Mouse (Mus musculus) limb, embryonic 13.5 days (tissue): ENCODE results near the gene Rsph10b. TPM values are rescaled to one million over a fixed set of nuclear protein-coding genes. Genes with fewer than 3 reads are reported as not detected.

Experiments
- ATAC-seq: fragments of 200-750 bp; cut with Nextera tagmentation; 2 replicates; pipeline ENCODE4 v1.8.0; 2017; ENCODE audit warnings: low read depth, moderate number of reproducible peaks, moderate TSS enrichment; ENCODE audit not compliant: low FRiP score
- H3K27ac ChIP-seq: fragments of 300-500 bp; sonication (generic); 2 replicates; pipeline ENCODE4 v1.5.1; 2015; ENCODE audit warnings: inconsistent platforms, mild to moderate bottlenecking, moderate library complexity
- H3K27me3 ChIP-seq: fragments of 300-500 bp; sonication (generic); 2 replicates; pipeline ENCODE4 v1.6.1; 2015; ENCODE audit warnings: mild to moderate bottlenecking, inconsistent platforms
- H3K36me3 ChIP-seq: fragments of 300-500 bp; sonication (generic); 2 replicates; pipeline ENCODE4 v1.6.1; 2015; ENCODE audit warnings: inconsistent platforms, mild to moderate bottlenecking, moderate library complexity
- H3K4me1 ChIP-seq: fragments of 300-500 bp; sonication (generic); 2 replicates; pipeline ENCODE4 v1.6.1; 2015; ENCODE audit warnings: inconsistent platforms
- H3K4me2 ChIP-seq: fragments of 300-500 bp; sonication (generic); replicated peaks from 2 replicates; pipeline ENCODE4 v1.6.1; 2015; ENCODE audit warnings: inconsistent platforms, mild to moderate bottlenecking, moderate library complexity
- H3K4me3 ChIP-seq: fragments of 300-500 bp; sonication (generic); 2 replicates; pipeline ENCODE4 v1.5.1; 2015; ENCODE audit warnings: moderate library complexity, mild to moderate bottlenecking, inconsistent platforms
- H3K9ac ChIP-seq: fragments of 300-500 bp; sonication (generic); 2 replicates; pipeline ENCODE4 v1.6.1; 2015; ENCODE audit warnings: mild to moderate bottlenecking, inconsistent platforms
- H3K9me3 ChIP-seq: fragments of 300-500 bp; sonication (generic); 2 replicates; pipeline ENCODE4 v1.6.1; 2016; ENCODE audit warnings: inconsistent platforms
- WGBS: fragments of 180-500 bp; shearing (Covaris S2); methylation state at CpG from one replicate; pipeline ENCODE4 v1.1.7; 2015; 5-methylcytosine and 5-hydroxymethylcytosine counted together
- polyA plus RNA-seq: library from polyadenylated mRNA; unstranded; fragments of >200 nt; fragmentation: Nextera tagmentation; extraction: Ambion mirVana; gene quantifications from 2 replicates; pipeline ENCODE4 v1.2.1, GENCODE M21; 2015

Gene Rsph10b
- polyA plus RNA-seq, 1 experiment from 2014 or later, result 1.0 TPM

- Histone ChIP-seq H3K4me1 (peaks cover 5% of the 10 kb centered on the region), H3K9ac (no peak overlapping the region)
- no peak for ATAC-seq
Measured at GRCm38 (mm10) chr5:143976726-143977431, 44.0 kb downstream of the Rsph10b start.

GRCm38 (mm10) chr5:143980858-143981257, 48.0 kb downstream of the Rsph10b start:
- Histone ChIP-seq H3K27ac (no peak overlapping the region), H3K9me3 (no peaks in the 10 kb centered on the region), H3K4me1 (peaks cover 5% of the 10 kb centered on the region), H3K4me3 (no peak overlapping the region), H3K4me2 (peak overlapping the region; percentile 41), H3K36me3 (peaks cover 23% of the 10 kb centered on the region), H3K27me3 (no peaks in the 10 kb centered on the region), H3K9ac (0 out of 2 replicates have a peak overlapping the region, but pooled peaks have one; percentile 14)
- 8% methylated on average over 9 of the region's 9 CpGs for WGBS
- 0 out of 2 replicates have a peak, but pooled peaks have one; percentile 11 for ATAC-seq

More at GRCm38 (mm10) chr5:143976726-143977431, 44.0 kb downstream of the Rsph10b start:
- Histone ChIP-seq H3K27ac (no peak overlapping the region), H3K4me2 (no peak overlapping the region), H3K4me3 (no peak overlapping the region), H3K27me3 (no peaks in the 10 kb centered on the region), H3K9me3 (no peaks in the 10 kb centered on the region), H3K36me3 (no peaks in the 10 kb centered on the region)
- 72% methylated on average over 16 of the region's 16 CpGs for WGBS

DNA sequence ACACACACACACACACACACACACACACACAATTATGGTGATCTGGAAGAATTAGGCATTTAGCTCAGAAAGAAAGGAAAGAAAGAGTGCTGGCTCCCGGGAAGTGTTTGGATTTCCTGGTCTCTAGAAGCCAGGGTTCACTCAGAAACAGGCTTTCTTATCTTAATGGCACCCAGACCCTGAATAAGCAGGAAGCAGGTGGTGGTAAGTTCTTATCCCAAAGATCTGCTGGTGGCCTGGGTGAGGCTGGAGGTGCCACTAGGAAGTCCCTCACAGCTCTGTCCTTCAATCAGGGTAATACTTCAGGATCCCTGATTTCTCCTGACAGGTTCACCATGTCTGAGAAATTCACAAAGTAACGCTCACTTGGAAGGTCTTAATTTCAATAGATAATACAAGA, 49.5 kb downstream of the Rsph10b start:
- no peak for ATAC-seq
- H3K4me2 ChIP-seq, result no peak overlapping the region

GRCm38 (mm10) chr5:143985381-143985780, 52.5 kb downstream of the Rsph10b start:
- peaks cover 5% of the 10 kb centered on the region for H3K4me1 ChIP-seq
- no peak overlapping the region for H3K4me3 ChIP-seq
- 90% methylated on average over 7 of the region's 7 CpGs for WGBS
- no peak for ATAC-seq
- no peak overlapping the region for H3K9ac ChIP-seq
- H3K9me3 ChIP-seq, result no peaks in the 10 kb centered on the region
- no peak overlapping the region for H3K27ac ChIP-seq
- no peak overlapping the region for H3K4me2 ChIP-seq
- no peaks in the 10 kb centered on the region for H3K27me3 ChIP-seq
- H3K36me3 ChIP-seq, result peaks cover 68% of the 10 kb centered on the region

More for the DNA sequence above, 49.5 kb downstream of the Rsph10b start:
- H3K27me3 ChIP-seq, result no peaks in the 10 kb centered on the region
- H3K4me1 ChIP-seq, result peaks cover 5% of the 10 kb centered on the region
- H3K9me3 ChIP-seq, result no peaks in the 10 kb centered on the region
- H3K4me3 ChIP-seq, result no peak overlapping the region
- H3K9ac ChIP-seq, result no peak overlapping the region
- H3K36me3 ChIP-seq, result peaks cover 38% of the 10 kb centered on the region
- 62% methylated on average over 2 of the region's 2 CpGs for WGBS
- no peak overlapping the region for H3K27ac ChIP-seq

GRCm38 (mm10) chr5:143987596-143987995, 54.8 kb downstream of the Rsph10b start:
- H3K4me1 ChIP-seq, result no peaks in the 10 kb centered on the region
- H3K4me3 ChIP-seq, result no peak overlapping the region
- no peaks in the 10 kb centered on the region for H3K9me3 ChIP-seq
- 93% methylated on average over 3 of the region's 3 CpGs for WGBS
- H3K27ac ChIP-seq, result no peak overlapping the region
- no peak overlapping the region for H3K9ac ChIP-seq
- no peak for ATAC-seq
- no peak overlapping the region for H3K4me2 ChIP-seq
- H3K27me3 ChIP-seq, result no peaks in the 10 kb centered on the region
- peaks cover 90% of the 10 kb centered on the region for H3K36me3 ChIP-seq

GRCm38 (mm10) chr5:143989046-143989445, 56.2 kb downstream of the Rsph10b start:
- peaks cover 100% of the 10 kb centered on the region for H3K36me3 ChIP-seq
- no peak for ATAC-seq
- no peaks in the 10 kb centered on the region for H3K9me3 ChIP-seq
- H3K27ac ChIP-seq, result no peak overlapping the region
- H3K9ac ChIP-seq, result no peak overlapping the region
- no peak overlapping the region for H3K4me2 ChIP-seq
- H3K4me1 ChIP-seq, result no peaks in the 10 kb centered on the region
- H3K4me3 ChIP-seq, result no peak overlapping the region
- H3K27me3 ChIP-seq, result no peaks in the 10 kb centered on the region
- 83% methylated on average over 4 of the region's 4 CpGs for WGBS

- H3K4me3 ChIP-seq, result no peak overlapping the region
- H3K27me3 ChIP-seq, result no peaks in the 10 kb centered on the region
- no peak for ATAC-seq
- no peak overlapping the region for H3K27ac ChIP-seq
- H3K4me1 ChIP-seq, result no peaks in the 10 kb centered on the region
- no peak overlapping the region for H3K9ac ChIP-seq
- H3K36me3 ChIP-seq, result peaks cover 100% of the 10 kb centered on the region
- 90% methylated on average over 11 of the region's 11 CpGs for WGBS
- H3K4me2 ChIP-seq, result no peak overlapping the region
- no peaks in the 10 kb centered on the region for H3K9me3 ChIP-seq
Measured at GRCm38 (mm10) chr5:143990086-143990485, 57.3 kb downstream of the Rsph10b start.

- H3K4me3 ChIP-seq, result no peak overlapping the region
Measured at GRCm38 (mm10) chr5:143992661-143993060, 59.8 kb downstream of the Rsph10b start.

DNA sequence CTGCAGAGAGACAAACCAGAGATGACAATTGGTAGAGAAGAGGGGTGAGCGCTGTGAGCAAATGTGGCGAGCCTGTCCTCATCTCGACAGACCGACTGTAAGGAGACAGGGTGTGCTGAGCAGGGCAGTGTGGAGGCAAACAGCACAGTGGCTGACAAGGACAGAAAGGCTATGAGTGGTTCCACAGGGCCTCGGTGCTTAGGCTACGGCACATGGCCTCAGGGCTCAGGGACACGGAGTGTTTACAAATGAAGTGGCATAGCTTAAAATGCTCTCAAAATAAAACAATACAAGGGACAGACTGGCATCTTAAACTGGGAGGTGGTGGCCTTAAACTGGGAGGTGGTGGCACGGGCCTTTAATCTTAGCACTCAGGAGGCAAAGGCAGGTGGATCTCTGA, 60.4 kb downstream of the Rsph10b start:
- H3K4me2 ChIP-seq, result no peak overlapping the region
- H3K36me3 ChIP-seq, result peaks cover 99% of the 10 kb centered on the region
- no peaks in the 10 kb centered on the region for H3K4me1 ChIP-seq
- H3K9ac ChIP-seq, result no peak overlapping the region
- no peaks in the 10 kb centered on the region for H3K9me3 ChIP-seq
- no peak overlapping the region for H3K4me3 ChIP-seq
- ATAC-seq, result no peak
- no peaks in the 10 kb centered on the region for H3K27me3 ChIP-seq
- WGBS, result 90% methylated on average over 8 of the region's 8 CpGs
- no peak overlapping the region for H3K27ac ChIP-seq

More at GRCm38 (mm10) chr5:143992661-143993060, 59.8 kb downstream of the Rsph10b start:
- Histone ChIP-seq H3K9me3 (no peaks in the 10 kb centered on the region), H3K4me1 (no peaks in the 10 kb centered on the region), H3K27me3 (no peaks in the 10 kb centered on the region), H3K9ac (no peak overlapping the region), H3K27ac (no peak overlapping the region), H3K4me2 (no peak overlapping the region), H3K36me3 (peaks cover 99% of the 10 kb centered on the region)
- 92% methylated on average over 10 of the region's 10 CpGs for WGBS
- ATAC-seq, result no peak

DNA sequence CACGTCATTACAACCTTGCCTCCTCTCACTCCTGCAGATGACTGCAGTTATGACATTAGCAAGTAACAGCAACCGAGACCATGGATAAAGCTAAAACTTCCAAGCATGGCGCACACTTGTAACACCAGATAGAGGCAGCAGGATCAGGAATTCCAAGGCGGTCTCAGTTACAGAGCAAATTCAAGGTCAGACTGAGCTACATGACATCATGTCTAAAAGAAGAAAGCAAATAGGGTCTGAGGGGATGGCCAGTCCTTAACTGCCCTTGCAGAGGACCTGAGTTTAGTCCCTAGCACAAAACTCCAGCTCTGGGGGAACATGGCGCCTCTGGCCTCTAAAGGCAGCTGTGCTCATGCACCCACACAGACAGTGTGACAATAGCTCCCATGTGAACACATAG, 61.0 kb downstream of the Rsph10b start:
- H3K27me3 ChIP-seq, result no peaks in the 10 kb centered on the region
- no peaks in the 10 kb centered on the region for H3K4me1 ChIP-seq
- no peak overlapping the region for H3K27ac ChIP-seq
- peaks cover 99% of the 10 kb centered on the region for H3K36me3 ChIP-seq
- H3K4me2 ChIP-seq, result no peak overlapping the region
- no peaks in the 10 kb centered on the region for H3K9me3 ChIP-seq
- 88% methylated on average over 5 of the region's 5 CpGs for WGBS
- H3K9ac ChIP-seq, result no peak overlapping the region
- no peak overlapping the region for H3K4me3 ChIP-seq
- ATAC-seq, result no peak

DNA sequence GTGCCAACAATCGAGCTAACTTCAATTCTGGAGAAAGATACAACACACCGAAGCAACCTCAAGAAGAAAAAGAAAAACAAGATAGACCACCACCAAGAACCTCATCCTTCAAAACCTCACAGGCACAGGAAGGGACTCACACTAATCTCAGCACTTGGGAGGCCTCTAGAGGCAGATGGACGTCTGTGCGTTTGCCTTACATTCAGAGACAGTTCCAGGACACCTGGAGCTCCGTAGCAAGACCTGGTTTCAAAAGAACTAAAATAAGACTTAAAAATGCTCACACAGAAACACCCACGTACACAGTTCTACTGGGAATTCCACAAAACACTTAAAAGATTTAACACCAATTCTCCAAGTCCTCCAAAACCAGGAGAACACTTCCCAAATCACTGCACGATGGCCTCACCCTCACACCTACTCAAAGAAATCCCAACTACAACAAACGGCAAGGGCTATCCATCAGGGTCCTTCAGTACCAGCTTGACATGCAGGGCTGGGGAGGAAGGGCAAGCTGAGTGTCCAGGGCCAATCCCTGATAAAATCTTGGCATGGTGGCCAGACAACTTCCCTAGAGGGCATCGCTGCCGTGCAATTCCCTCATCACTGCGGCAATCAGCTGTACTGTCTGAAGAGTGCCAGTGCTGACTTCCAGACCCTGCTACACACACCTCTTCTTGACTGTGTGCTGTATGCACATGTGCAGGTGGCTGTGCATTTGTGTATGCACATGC, 62.0 kb downstream of the Rsph10b start:
- Histone ChIP-seq H3K27ac (no peak overlapping the region), H3K27me3 (no peaks in the 10 kb centered on the region), H3K4me1 (no peaks in the 10 kb centered on the region), H3K4me3 (no peak overlapping the region), H3K4me2 (no peak overlapping the region), H3K9me3 (peaks cover 3% of the 10 kb centered on the region; the same call in 1 of the 2 replicates), H3K36me3 (peaks cover 99% of the 10 kb centered on the region), H3K9ac (no peak overlapping the region)
- ATAC-seq, result no peak
- 69% methylated on average over 11 of the region's 11 CpGs for WGBS

DNA sequence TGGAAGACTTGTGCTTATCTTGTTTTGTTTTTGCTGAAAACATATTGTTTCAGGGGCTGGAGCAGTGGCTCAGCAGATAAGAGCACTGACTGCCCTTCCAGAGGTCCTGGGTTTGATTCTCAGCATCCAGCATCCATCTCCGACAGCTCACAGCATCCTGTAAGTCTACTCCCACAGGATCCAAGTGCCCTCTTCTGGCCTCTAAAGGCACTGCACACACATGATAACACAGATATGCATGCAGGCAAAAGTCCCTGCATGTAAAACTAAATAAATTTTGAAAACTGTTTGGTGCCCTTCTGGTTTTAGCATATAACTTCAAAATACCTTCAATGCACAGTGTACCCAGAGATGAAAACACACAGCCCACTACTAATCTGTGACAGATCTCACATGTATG, 66.6 kb downstream of the Rsph10b start:
- ATAC-seq, result no peak
- H3K9ac ChIP-seq, result no peak overlapping the region
- H3K4me2 ChIP-seq, result no peak overlapping the region
- H3K36me3 ChIP-seq, result peaks cover 99% of the 10 kb centered on the region
- no peak overlapping the region for H3K27ac ChIP-seq
- H3K9me3 ChIP-seq, result peaks cover 6% of the 10 kb centered on the region; the same call in 1 of the 2 replicates
- H3K4me3 ChIP-seq, result no peak overlapping the region
- H3K4me1 ChIP-seq, result no peaks in the 10 kb centered on the region
- 86% methylated on average over 1 of the region's 1 CpGs for WGBS
- H3K27me3 ChIP-seq, result no peaks in the 10 kb centered on the region
